Mouse (Mus musculus): ENCODE data around the gene F12. TPM values are rescaled to one million over a fixed set of nuclear protein-coding genes. Genes with fewer than 3 reads are reported as not detected.

F12 gene
- polyA plus RNA-seq, 1 experiment: 0.09 TPM

- Histone ChIP-seq H3K4me1 (ENCODE audit: control insufficient read depth) (peaks cover 5% of the 10 kb centered on the region), H3K9me3 (ENCODE audit: control insufficient read depth, low read length) (no peaks in the 10 kb centered on the region), H3K4me3 (replicated peaks) (no peak overlapping the region), H3K36me3 (ENCODE audit: control insufficient read depth) (no peaks in the 10 kb centered on the region), H3K27me3 (ENCODE audit: control insufficient read depth) (peaks cover 71% of the 10 kb centered on the region)
- TF ChIP-seq GATA1 (IDR thresholded peaks at IDR 0.05; ENCODE audit: low read length) (no peak), TAL1 (IDR thresholded peaks at IDR 0.05; ENCODE audit: low read length) (no peak)
Measured at GRCm38 (mm10) chr13:55408546-55409120, 18.0 kb downstream of the F12 start.

GRCm38 (mm10) chr13:55407341-55407740, 19.3 kb downstream of the F12 start:
- H3K27me3 ChIP-seq (ENCODE audit: control insufficient read depth): peaks cover 75% of the 10 kb centered on the region

DNA sequence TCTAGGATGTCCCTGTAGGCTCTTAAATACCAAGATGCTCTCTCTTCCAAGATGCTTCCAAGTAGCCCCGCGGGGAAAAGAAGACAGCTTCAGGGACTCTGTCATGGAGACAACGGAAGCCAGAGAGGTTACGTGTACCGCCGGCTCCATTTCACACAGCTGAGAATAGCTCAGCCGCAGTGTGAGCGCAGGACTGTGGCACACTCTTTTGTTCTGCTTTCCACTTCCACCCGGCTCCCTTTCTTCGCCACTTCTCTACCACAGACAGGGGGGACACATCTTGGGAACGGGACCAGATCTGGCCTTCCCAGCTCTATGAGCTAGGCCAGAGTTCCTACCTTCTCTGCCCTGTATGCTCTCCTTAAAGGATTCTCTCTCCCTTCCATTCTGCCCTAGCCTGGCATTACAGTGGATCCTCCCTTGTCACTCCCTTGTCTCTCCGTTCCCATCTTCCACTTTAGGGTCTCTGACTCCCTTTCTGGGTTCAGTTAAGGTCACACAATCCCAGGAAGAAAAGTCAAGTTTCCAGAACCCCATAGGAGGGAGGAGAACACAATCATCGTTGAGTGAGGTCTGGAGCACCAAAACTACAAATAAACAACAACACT, 20.7 kb downstream of the F12 start:
- H3K4me1 ChIP-seq (ENCODE audit: control insufficient read depth): no peaks in the 10 kb centered on the region
- H3K9me3 ChIP-seq (ENCODE audit: control insufficient read depth, low read length): no peaks in the 10 kb centered on the region
- no peak for TF ChIP-seq GATA1 (IDR thresholded peaks at IDR 0.05; ENCODE audit: low read length)
- no peak for TF ChIP-seq TAL1 (IDR thresholded peaks at IDR 0.05; ENCODE audit: low read length)
- peaks cover 73% of the 10 kb centered on the region for H3K27me3 ChIP-seq (ENCODE audit: control insufficient read depth)
- no peak overlapping the region for H3K4me3 ChIP-seq (replicated peaks)
- H3K36me3 ChIP-seq (ENCODE audit: control insufficient read depth): no peaks in the 10 kb centered on the region

More at GRCm38 (mm10) chr13:55407341-55407740, 19.3 kb downstream of the F12 start:
- H3K4me1 ChIP-seq (ENCODE audit: control insufficient read depth): no peaks in the 10 kb centered on the region
- no peak overlapping the region for H3K4me3 ChIP-seq (replicated peaks)
- H3K9me3 ChIP-seq (ENCODE audit: control insufficient read depth, low read length): no peaks in the 10 kb centered on the region
- H3K36me3 ChIP-seq (ENCODE audit: control insufficient read depth): no peaks in the 10 kb centered on the region
- no peak for TF ChIP-seq TAL1 (IDR thresholded peaks at IDR 0.05; ENCODE audit: low read length)
- no peak for TF ChIP-seq GATA1 (IDR thresholded peaks at IDR 0.05; ENCODE audit: low read length)

DNA sequence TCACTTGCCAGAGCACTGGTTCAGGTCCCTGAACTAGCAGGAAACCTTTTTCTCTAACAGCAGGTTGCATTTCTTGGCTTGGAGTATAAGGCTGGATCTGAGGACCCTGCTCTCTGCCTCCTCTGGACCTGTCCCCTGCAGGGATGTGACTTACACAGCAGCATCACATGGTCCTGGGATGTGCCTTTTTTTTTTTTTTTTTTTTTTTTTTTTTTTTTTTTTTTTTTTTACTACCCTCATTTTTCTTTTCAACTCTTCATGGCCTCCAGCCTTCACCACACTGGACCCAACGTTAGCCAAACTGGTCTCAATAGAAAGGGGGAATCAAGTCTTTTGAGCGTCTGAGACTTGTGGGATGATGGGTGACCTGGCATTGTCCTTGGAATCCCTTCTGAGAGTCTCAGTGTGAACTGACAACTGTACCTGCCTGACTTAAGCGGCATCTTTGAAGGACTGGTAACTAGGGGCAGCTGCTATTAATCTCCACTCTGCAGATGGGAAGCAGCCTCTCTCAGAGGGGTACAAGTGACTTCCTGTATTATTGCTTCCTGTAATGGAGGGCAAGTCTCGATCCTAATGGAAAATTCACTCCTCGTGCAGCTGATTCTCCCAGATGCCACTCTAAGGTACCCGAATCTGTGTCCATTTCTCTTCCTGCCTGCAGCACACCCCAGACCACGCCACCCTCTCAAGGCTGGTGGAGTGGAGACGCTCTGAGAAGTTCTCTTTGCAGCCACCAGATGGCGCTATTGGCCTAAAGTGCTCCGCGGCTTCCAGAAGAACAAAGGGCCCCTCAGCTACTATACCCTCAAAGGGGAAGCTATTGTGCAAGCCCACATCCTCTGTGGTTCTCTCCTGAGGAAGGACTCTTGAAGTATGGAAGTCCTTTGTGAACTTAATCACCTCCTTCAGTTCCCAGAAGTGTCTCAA, 21.5 kb downstream of the F12 start:
- Histone ChIP-seq H3K4me1 (ENCODE audit: control insufficient read depth) (no peaks in the 10 kb centered on the region), H3K27me3 (ENCODE audit: control insufficient read depth) (peaks cover 81% of the 10 kb centered on the region), H3K36me3 (ENCODE audit: control insufficient read depth) (no peaks in the 10 kb centered on the region), H3K9me3 (ENCODE audit: control insufficient read depth, low read length) (no peaks in the 10 kb centered on the region), H3K4me3 (replicated peaks) (no peak overlapping the region)
- TF ChIP-seq GATA1 (IDR thresholded peaks at IDR 0.05; ENCODE audit: low read length) (no peak), TAL1 (IDR thresholded peaks at IDR 0.05; ENCODE audit: low read length) (peak; percentile 31; the same call in 1 of the 3 replicates)

DNA sequence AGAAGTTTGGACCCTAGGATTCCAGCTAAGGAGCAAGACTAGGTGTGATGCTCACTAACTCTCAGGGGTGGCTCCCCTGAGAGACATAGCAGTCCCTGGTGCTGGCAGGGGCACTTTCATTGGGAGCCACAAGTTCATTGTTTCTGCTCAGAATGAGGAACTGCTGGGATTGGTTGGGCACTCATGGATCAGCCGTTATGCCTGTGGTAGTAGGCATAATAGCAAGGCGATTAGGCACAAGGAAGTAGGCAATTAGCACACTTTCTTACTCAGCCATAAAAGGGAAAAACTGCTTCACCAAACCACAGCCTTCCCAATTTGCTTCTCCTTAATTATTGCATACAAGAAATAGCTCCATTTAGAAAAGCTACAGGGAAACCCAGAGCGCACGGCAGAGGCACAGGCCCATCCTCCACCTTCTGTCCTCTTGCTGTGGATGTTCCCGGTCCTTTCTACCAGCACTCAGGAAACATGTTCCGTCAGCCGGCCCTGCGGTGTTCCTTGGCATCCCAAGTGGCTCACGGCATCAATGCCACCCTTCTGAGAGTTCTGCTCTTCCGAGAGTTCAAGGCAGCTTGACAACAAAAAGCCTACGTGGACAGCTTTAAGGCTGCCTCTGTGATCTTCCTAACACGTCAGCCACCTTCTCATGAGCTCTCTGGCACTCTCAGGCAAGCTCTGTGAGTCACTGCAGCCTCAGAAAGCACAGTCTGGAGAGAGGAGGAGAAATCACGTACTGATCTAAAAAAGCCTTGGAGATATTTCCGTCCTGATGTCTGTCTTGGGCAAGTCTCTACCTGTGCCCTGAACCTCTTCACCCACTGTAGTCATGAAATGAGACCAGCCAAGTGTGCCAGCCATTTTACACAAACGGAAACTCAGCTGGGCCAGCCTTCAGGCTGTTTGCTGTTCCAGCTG, 22.4 kb downstream of the F12 start:
- Histone ChIP-seq H3K4me3 (replicated peaks) (no peak overlapping the region), H3K9me3 (ENCODE audit: control insufficient read depth, low read length) (no peaks in the 10 kb centered on the region), H3K36me3 (ENCODE audit: control insufficient read depth) (no peaks in the 10 kb centered on the region), H3K4me1 (ENCODE audit: control insufficient read depth) (no peaks in the 10 kb centered on the region), H3K27me3 (ENCODE audit: control insufficient read depth) (peaks cover 85% of the 10 kb centered on the region)
- TF ChIP-seq GATA1 (IDR thresholded peaks at IDR 0.05; ENCODE audit: low read length) (no peak), TAL1 (IDR thresholded peaks at IDR 0.05; ENCODE audit: low read length) (no peak)

GRCm38 (mm10) chr13:55403266-55403665, 23.3 kb downstream of the F12 start:
- TF ChIP-seq TAL1 (IDR thresholded peaks at IDR 0.05; ENCODE audit: low read length): no peak
- no peak for TF ChIP-seq GATA1 (IDR thresholded peaks at IDR 0.05; ENCODE audit: low read length)
- Histone ChIP-seq H3K4me1 (ENCODE audit: control insufficient read depth) (no peaks in the 10 kb centered on the region), H3K27me3 (ENCODE audit: control insufficient read depth) (peaks cover 87% of the 10 kb centered on the region)

GRCm38 (mm10) chr13:55400039-55400346, 26.6 kb downstream of the F12 start:
- Histone ChIP-seq H3K27me3 (ENCODE audit: control insufficient read depth) (peaks cover 63% of the 10 kb centered on the region), H3K9me3 (ENCODE audit: control insufficient read depth, low read length) (no peaks in the 10 kb centered on the region), H3K4me1 (ENCODE audit: control insufficient read depth) (no peaks in the 10 kb centered on the region), H3K36me3 (ENCODE audit: control insufficient read depth) (no peaks in the 10 kb centered on the region), H3K4me3 (replicated peaks) (no peak overlapping the region)
- TF ChIP-seq TAL1 (IDR thresholded peaks at IDR 0.05; ENCODE audit: low read length): no peak
- no peak for TF ChIP-seq GATA1 (IDR thresholded peaks at IDR 0.05; ENCODE audit: low read length)

More at GRCm38 (mm10) chr13:55403266-55403665, 23.3 kb downstream of the F12 start:
- no peaks in the 10 kb centered on the region for H3K36me3 ChIP-seq (ENCODE audit: control insufficient read depth)
- no peak overlapping the region for H3K4me3 ChIP-seq (replicated peaks)
- no peaks in the 10 kb centered on the region for H3K9me3 ChIP-seq (ENCODE audit: control insufficient read depth, low read length)

- TF ChIP-seq TAL1 (IDR thresholded peaks at IDR 0.05; ENCODE audit: low read length): no peak
- TF ChIP-seq GATA1 (IDR thresholded peaks at IDR 0.05; ENCODE audit: low read length): no peak
- no peaks in the 10 kb centered on the region for H3K9me3 ChIP-seq (ENCODE audit: control insufficient read depth, low read length)
- H3K4me3 ChIP-seq (replicated peaks): no peak overlapping the region
- H3K4me1 ChIP-seq (ENCODE audit: control insufficient read depth): no peaks in the 10 kb centered on the region
- no peaks in the 10 kb centered on the region for H3K36me3 ChIP-seq (ENCODE audit: control insufficient read depth)
- H3K27me3 ChIP-seq (ENCODE audit: control insufficient read depth): peaks cover 62% of the 10 kb centered on the region
Measured at GRCm38 (mm10) chr13:55399300-55400038, 27.1 kb downstream of the F12 start.
